Mouse (Mus musculus) lung, embryonic 14.5 days (tissue): ENCODE measurements around the gene Vasn. TPM values are rescaled to one million over a fixed set of nuclear protein-coding genes. Genes with fewer than 3 reads are reported as not detected.
A peak's percentile ranks its signal among the peaks of the same experiment; 100 is the strongest.

Experiments used
- ATAC-seq: fragments of 200-750 bp; cut with Nextera tagmentation; 2 replicates; pipeline ENCODE4 v1.8.0; 2017; ENCODE audit warnings: mild to moderate bottlenecking, moderate TSS enrichment, moderate library complexity; ENCODE audit not compliant: insufficient read depth
- DNase-seq: peaks from one replicate; pipeline ENCODE4 v3.0.0-alpha.2; 2015
- H3K27ac ChIP-seq: fragments of 300-500 bp; sonication (generic); 2 replicates; pipeline ENCODE4 v1.5.1; 2014; ENCODE audit warnings: low read depth, mild to moderate bottlenecking, moderate library complexity
- H3K27me3 ChIP-seq: fragments of 300-500 bp; sonication (generic); 2 replicates; pipeline ENCODE4 v1.6.1; 2014; ENCODE audit warnings: low read length, control low read depth; ENCODE audit not compliant: insufficient read depth
- H3K36me3 ChIP-seq: fragments of 300-500 bp; sonication (generic); 2 replicates; pipeline ENCODE4 v1.6.1; 2014; ENCODE audit warnings: control low read depth; ENCODE audit not compliant: insufficient read depth
- H3K4me1 ChIP-seq: fragments of 300-500 bp; sonication (generic); 2 replicates; pipeline ENCODE4 v1.6.1; 2014; ENCODE audit warnings: antibody characterized with exemption, control low read depth; ENCODE audit not compliant: insufficient read depth
- H3K4me2 ChIP-seq: fragments of 300-500 bp; sonication (generic); 2 replicates; pipeline ENCODE4 v1.6.1; 2014; ENCODE audit warnings: mild to moderate bottlenecking
- H3K4me3 ChIP-seq: fragments of 300-500 bp; sonication (generic); 2 replicates; pipeline ENCODE4 v1.5.1; 2014; ENCODE audit warnings: low read depth, low read length
- H3K9ac ChIP-seq: fragments of 300-500 bp; sonication (generic); 2 replicates; pipeline ENCODE4 v1.6.1; 2014
- H3K9me3 ChIP-seq: fragments of 300-500 bp; sonication (generic); 2 replicates; pipeline ENCODE4 v1.6.1; 2016; ENCODE audit warnings: low read depth, low read length, control low read depth
- CTCF ChIP-seq: IDR thresholded peaks from 2 replicates; pipeline ENCODE4 v1.5.1; 2016; ENCODE audit warnings: antibody characterized with exemption, low read depth
- WGBS: fragments of 180-500 bp; shearing (Covaris S2); extraction: QIAGEN DNeasy Blood & Tissue Kit; methylation state at CpG from one replicate; pipeline ENCODE4 v1.1.7; 2014; 5-methylcytosine and 5-hydroxymethylcytosine counted together
- polyA plus RNA-seq: library from polyadenylated mRNA; unstranded; fragments of >200 nt; fragmentation: Nextera tagmentation; extraction: Ambion mirVana; gene quantifications from 2 replicates; pipeline ENCODE4 v1.2.1, GENCODE M21; 2014

The Vasn gene
- polyA plus RNA-seq, 1 experiment from 2014 or later = 23.5 TPM

GRCm38 (mm10) chr16:4607818-4608531, 31.8 kb upstream of the Vasn start:
- ATAC-seq = peak; percentile 38; the same call in 1 of the 2 replicates

GRCm38 (mm10) chr16:4608532-4609059, 31.1 kb upstream of the Vasn start:
- Histone ChIP-seq H3K4me1 (peaks cover 35% of the 10 kb centered on the region), H3K9me3 (no peaks in the 10 kb centered on the region), H3K27ac (no peak overlapping the region), H3K4me3 (no peak overlapping the region), H3K9ac (no peak overlapping the region), H3K4me2 (no peak overlapping the region), H3K36me3 (peaks cover 46% of the 10 kb centered on the region), H3K27me3 (no peaks in the 10 kb centered on the region)
- no peak for TF ChIP-seq CTCF
- ATAC-seq (0 out of 2 replicates have a peak, but pooled peaks have one; percentile 6), DNase-seq (no peak)
- WGBS = 80% methylated on average over 19 of the region's 19 CpGs

More at GRCm38 (mm10) chr16:4607818-4608531, 31.8 kb upstream of the Vasn start:
- Histone ChIP-seq H3K27ac (no peak overlapping the region), H3K9ac (no peak overlapping the region), H3K4me2 (no peak overlapping the region), H3K4me1 (peaks cover 41% of the 10 kb centered on the region), H3K36me3 (peaks cover 40% of the 10 kb centered on the region), H3K27me3 (no peaks in the 10 kb centered on the region), H3K4me3 (no peak overlapping the region), H3K9me3 (no peaks in the 10 kb centered on the region)
- peak; percentile 99 for TF ChIP-seq CTCF
- DNase-seq = peak; percentile 94
- 35% methylated on average over 9 of the region's 9 CpGs for WGBS

GRCm38 (mm10) chr16:4611193-4611592, 28.5 kb upstream of the Vasn start:
- Histone ChIP-seq H3K9me3 (no peaks in the 10 kb centered on the region), H3K27me3 (no peaks in the 10 kb centered on the region), H3K4me2 (no peak overlapping the region), H3K4me1 (peaks cover 9% of the 10 kb centered on the region), H3K27ac (no peak overlapping the region), H3K4me3 (no peak overlapping the region), H3K9ac (no peak overlapping the region), H3K36me3 (peaks cover 72% of the 10 kb centered on the region)
- TF ChIP-seq CTCF = no peak
- 86% methylated on average over 5 of the region's 5 CpGs for WGBS
- DNase-seq = no peak
- no peak for ATAC-seq

- DNase-seq (no peak), ATAC-seq (no peak)
- Histone ChIP-seq H3K4me3 (no peak overlapping the region), H3K36me3 (peaks cover 76% of the 10 kb centered on the region), H3K9me3 (no peaks in the 10 kb centered on the region), H3K4me2 (no peak overlapping the region), H3K4me1 (peaks cover 5% of the 10 kb centered on the region), H3K27ac (no peak overlapping the region), H3K9ac (no peak overlapping the region), H3K27me3 (no peaks in the 10 kb centered on the region)
- 91% methylated on average over 7 of the region's 7 CpGs for WGBS
- peak; percentile 37 for TF ChIP-seq CTCF
These were observed 28.1 kb upstream of the Vasn start for GRCm38 (mm10) chr16:4611676-4612075.

- Histone ChIP-seq H3K27me3 (no peaks in the 10 kb centered on the region), H3K4me3 (no peak overlapping the region), H3K9me3 (no peaks in the 10 kb centered on the region), H3K4me2 (no peak overlapping the region), H3K36me3 (peaks cover 92% of the 10 kb centered on the region), H3K9ac (no peak overlapping the region), H3K27ac (no peak overlapping the region), H3K4me1 (no peaks in the 10 kb centered on the region)
- no peak for TF ChIP-seq CTCF
- no peak for DNase-seq
- peak; percentile 47; the same call in 1 of the 2 replicates for ATAC-seq
- 94% methylated on average over 9 of the region's 9 CpGs for WGBS
These were observed 26.0 kb upstream of the Vasn start for GRCm38 (mm10) chr16:4613736-4614135.

- no peak overlapping the region for H3K27ac ChIP-seq
- 93% methylated on average over 3 of the region's 3 CpGs for WGBS
- no peak overlapping the region for H3K4me3 ChIP-seq
- H3K4me1 ChIP-seq = no peaks in the 10 kb centered on the region
- no peak for DNase-seq
- TF ChIP-seq CTCF = no peak
- H3K9me3 ChIP-seq = no peaks in the 10 kb centered on the region
- no peak overlapping the region for H3K9ac ChIP-seq
- ATAC-seq = no peak
- H3K4me2 ChIP-seq = no peak overlapping the region
- no peaks in the 10 kb centered on the region for H3K27me3 ChIP-seq
- peaks cover 88% of the 10 kb centered on the region for H3K36me3 ChIP-seq
These were observed 25.1 kb upstream of the Vasn start for GRCm38 (mm10) chr16:4614639-4615038.

GRCm38 (mm10) chr16:4615297-4615696, 24.4 kb upstream of the Vasn start:
- no peak for TF ChIP-seq CTCF
- 82% methylated on average over 1 of the region's 1 CpGs for WGBS
- Histone ChIP-seq H3K27ac (no peak overlapping the region), H3K36me3 (peaks cover 85% of the 10 kb centered on the region), H3K9ac (no peak overlapping the region), H3K9me3 (no peaks in the 10 kb centered on the region), H3K4me3 (no peak overlapping the region), H3K4me1 (no peaks in the 10 kb centered on the region), H3K4me2 (no peak overlapping the region), H3K27me3 (no peaks in the 10 kb centered on the region)
- DNase-seq = no peak
- ATAC-seq = no peak
